ENCODE assay signal across 24 mouse cellular contexts in the genomic region with DNA sequence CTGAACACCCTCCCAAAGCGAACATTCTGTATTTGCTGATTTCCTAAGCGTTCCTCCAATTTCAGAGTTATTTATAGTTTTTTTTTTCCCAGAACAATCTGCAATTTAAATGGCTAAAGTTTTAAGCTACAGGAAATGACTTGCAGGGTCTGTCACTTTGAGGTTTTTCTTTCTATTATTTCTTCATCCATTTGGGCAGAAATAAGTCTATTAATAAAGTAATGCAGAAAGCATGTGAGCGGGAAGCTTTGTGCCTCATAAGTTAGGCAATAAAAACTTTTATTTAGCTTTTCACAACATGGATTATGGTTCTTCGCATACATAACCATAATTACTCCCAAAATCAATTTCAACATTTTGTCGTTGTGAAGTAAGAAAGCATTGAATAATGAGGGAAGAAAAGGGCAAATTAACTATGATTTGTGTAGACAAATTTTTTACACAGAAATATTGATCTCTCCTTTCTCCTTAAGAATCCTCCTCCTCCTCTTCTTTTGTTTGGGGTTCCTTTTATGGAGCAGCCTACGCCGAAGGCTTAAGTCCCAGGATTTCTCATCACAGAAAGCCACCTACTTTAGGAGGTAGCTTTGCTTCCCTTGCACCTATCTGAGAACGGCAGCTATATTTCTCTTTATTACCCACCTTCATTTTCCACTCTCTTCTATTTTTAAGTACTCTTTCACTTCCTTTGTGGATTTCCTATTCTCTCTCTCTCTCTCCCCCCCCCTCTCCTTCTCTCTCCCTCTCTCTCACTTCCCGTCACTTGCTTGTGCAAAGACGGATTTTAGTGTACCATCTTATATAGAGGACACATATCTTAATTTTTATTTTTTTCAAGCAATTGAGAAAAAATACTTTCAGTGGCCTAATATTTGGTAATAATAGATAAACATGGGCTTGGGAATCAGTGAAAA.
DNase-seq lines count a peak whose midpoint lies in the region; ATAC-seq and TF ChIP-seq lines count a peak whose summit lies in the region.
"Had no signal": no experiment of that assay in that cellular context is flagged by ENCODE, and none has a peak within 500 bp of the region (broad histone marks: within the 10 kb centered on the region; RNA-seq: fewer than 3 reads in every experiment).

No protein-coding gene starts in this region.

- H3K9ac ChIP-seq in lung, postnatal 0 days (replicated peaks; ENCODE audit: low read depth) = no peak overlapping the region
- H3K9ac ChIP-seq: forebrain, embryonic 13.5 days; forebrain, postnatal 0 days; heart, embryonic 13.5 days; hindbrain, embryonic 12.5 days had no signal

- peak; percentile 22 for DNase-seq in lung, postnatal 0 days (ENCODE audit: low spot score)
- DNase-seq in lung, adult 2 months = no peak
- no peak for DNase-seq in hindbrain, embryonic 10.5 days (ENCODE audit: low spot score)
- DNase-seq in cerebellum, adult 11 months = no peak
- DNase-seq: adrenal gland, adult 8-10 months; adrenal gland, postnatal 36 days; B cell, adult 2 months; cerebellum, adult 11-12 months; cerebellum, adult 9-10 months; cerebellum, postnatal 25 days; forebrain, postnatal 0 days; gastrocnemius, postnatal 14 days; heart, adult 11 months; heart, postnatal 36 days had no signal

- no peak overlapping the region for H3K4me2 ChIP-seq in lung, postnatal 0 days (replicated peaks; ENCODE audit: low read depth, low read length)
- H3K4me2 ChIP-seq: forebrain, embryonic 13.5 days; heart, embryonic 13.5 days; hindbrain, embryonic 12.5 days had no signal

- 79% methylated on average over 10 of the region's 10 CpGs for WGBS in lung, postnatal 0 days
- 78% methylated on average over 10 of the region's 10 CpGs for WGBS in lung, adult 2 months
- WGBS in hindbrain, embryonic 10.5 days = 90% methylated on average over 10 of the region's 10 CpGs

- no peak overlapping the region for H3K27ac ChIP-seq in lung, postnatal 0 days (ENCODE audit: low read length)
- no peak overlapping the region for H3K27ac ChIP-seq in hindbrain, embryonic 10.5 days
- H3K27ac ChIP-seq: embryonic facial prominence, embryonic 10.5 days; forebrain, embryonic 13.5 days; heart, embryonic 13.5 days; hindbrain, embryonic 12.5 days had no signal

- no peak for TF ChIP-seq EP300 in lung, postnatal 0 days (IDR thresholded peaks at IDR 0.05)

- H3K27me3 ChIP-seq in lung, postnatal 0 days (replicated peaks; ENCODE audit: insufficient read depth, low read length) = no peaks in the 10 kb centered on the region
- H3K27me3 ChIP-seq in megakaryocyte, embryonic 14.5 days (replicated peaks) = no peaks in the 10 kb centered on the region
- H3K27me3 ChIP-seq in hindbrain, embryonic 10.5 days (ENCODE audit: insufficient read depth, poor library complexity, severe bottlenecking) = no peaks in the 10 kb centered on the region
- H3K27me3 ChIP-seq: forebrain, embryonic 13.5 days; heart, embryonic 13.5 days; hindbrain, embryonic 12.5 days had no signal

- no peaks in the 10 kb centered on the region for H3K36me3 ChIP-seq in lung, postnatal 0 days (ENCODE audit: insufficient read depth, low read length)
- H3K36me3 ChIP-seq in megakaryocyte, embryonic 14.5 days (replicated peaks; ENCODE audit: low read length) = no peaks in the 10 kb centered on the region
- H3K36me3 ChIP-seq in hindbrain, embryonic 10.5 days = no peaks in the 10 kb centered on the region
- H3K36me3 ChIP-seq: embryonic facial prominence, embryonic 10.5 days; G1E; heart, embryonic 13.5 days; hindbrain, embryonic 12.5 days had no signal

- H3K4me3 ChIP-seq in lung, postnatal 0 days (ENCODE audit: low read depth, low read length) = no peak overlapping the region
- H3K4me3 ChIP-seq in lung, adult 2 months (replicated peaks; ENCODE audit: extremely low read depth, low read depth, low read length) = no peak overlapping the region
- H3K4me3 ChIP-seq in megakaryocyte, embryonic 14.5 days (replicated peaks) = peak overlapping the region; percentile 42
- H3K4me3 ChIP-seq in hindbrain, embryonic 10.5 days = no peak overlapping the region
- H3K4me3 ChIP-seq: embryonic facial prominence, embryonic 10.5 days; forebrain, embryonic 13.5 days; heart, embryonic 13.5 days; hindbrain, embryonic 12.5 days had no signal

- H3K4me1 ChIP-seq in lung, postnatal 0 days (ENCODE audit: insufficient read depth, low read depth, low read length) = no peaks in the 10 kb centered on the region
- no peaks in the 10 kb centered on the region for H3K4me1 ChIP-seq in lung, adult 2 months (ENCODE audit: control insufficient read depth, insufficient read depth, low read length)
- H3K4me1 ChIP-seq in megakaryocyte, embryonic 14.5 days = peaks cover 6% of the 10 kb centered on the region; the same call in 1 of the 2 replicates
- no peaks in the 10 kb centered on the region for H3K4me1 ChIP-seq in hindbrain, embryonic 10.5 days (replicated peaks)
- H3K4me1 ChIP-seq: embryonic facial prominence, embryonic 10.5 days; forebrain, embryonic 13.5 days; heart, embryonic 13.5 days; hindbrain, embryonic 12.5 days had no signal

- TF ChIP-seq POLR2A in lung, adult 2 months (IDR thresholded peaks at IDR 0.05; ENCODE audit: borderline replicate concordance, extremely low read depth, low read depth, low read length) = no peak

- H3K9me3 ChIP-seq in lung, postnatal 0 days (ENCODE audit: low read length) = no peaks in the 10 kb centered on the region
- no peaks in the 10 kb centered on the region for H3K9me3 ChIP-seq in megakaryocyte, embryonic 14.5 days
- H3K9me3 ChIP-seq in hindbrain, embryonic 10.5 days = no peaks in the 10 kb centered on the region
- H3K9me3 ChIP-seq: embryonic facial prominence, embryonic 10.5 days; forebrain, embryonic 13.5 days; G1E; heart, embryonic 13.5 days; hindbrain, embryonic 12.5 days had no signal

- TF ChIP-seq CTCF in lung, postnatal 0 days (IDR thresholded peaks at IDR 0.05) = no peak
- TF ChIP-seq CTCF in lung, adult 2 months (IDR thresholded peaks at IDR 0.05; ENCODE audit: insufficient read depth, low read length) = no peak

- no peak for ATAC-seq in lung, postnatal 0 days
- ATAC-seq in common myeloid progenitor, adult 5-6 weeks (replicated peaks; ENCODE audit: low read depth, poor library complexity, severe bottlenecking) = 0 out of 2 replicates have a peak, but pooled peaks have one; percentile 18
- ATAC-seq: CD4-positive, CD25-positive, alpha-beta regulatory T cell, adult 4 months; forebrain, embryonic 13.5 days; forebrain, postnatal 0 days; hindbrain, embryonic 16.5 days; inflammation-experienced regulatory T-cells, adult 6 months had no signal
